Mouse (Mus musculus): ENCODE data around the gene Nodal. TPM values are rescaled to one million over a fixed set of nuclear protein-coding genes. Genes with fewer than 3 reads are reported as not detected.

Nodal gene
- total RNA-seq, 2 experiments from 2014 or later, result not detected

DNA sequence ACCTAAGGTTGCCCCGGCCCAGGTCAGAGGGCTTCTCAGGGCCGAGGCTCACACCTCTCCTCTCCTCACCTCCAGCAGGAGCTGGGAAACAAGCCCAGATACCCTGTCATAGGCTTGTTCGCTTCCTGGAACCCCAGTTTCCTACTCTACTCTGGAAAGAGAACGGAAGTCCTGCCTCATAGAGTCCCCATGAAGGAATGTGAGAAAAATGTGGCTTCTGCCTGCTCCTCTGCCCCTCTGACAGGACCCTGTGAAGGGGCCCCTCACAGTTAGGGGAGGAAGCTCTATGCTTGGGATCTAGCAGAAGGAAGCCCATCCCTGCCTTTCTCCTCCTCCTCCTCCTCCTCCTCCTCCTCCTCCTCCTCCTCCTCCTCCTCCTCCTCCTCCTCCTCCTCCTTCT lies 25.2 kb upstream of the Nodal start:
- no peak for ATAC-seq (replicated peaks; ENCODE audit: low FRiP score, low TSS enrichment, poor library complexity, severe bottlenecking)

DNA sequence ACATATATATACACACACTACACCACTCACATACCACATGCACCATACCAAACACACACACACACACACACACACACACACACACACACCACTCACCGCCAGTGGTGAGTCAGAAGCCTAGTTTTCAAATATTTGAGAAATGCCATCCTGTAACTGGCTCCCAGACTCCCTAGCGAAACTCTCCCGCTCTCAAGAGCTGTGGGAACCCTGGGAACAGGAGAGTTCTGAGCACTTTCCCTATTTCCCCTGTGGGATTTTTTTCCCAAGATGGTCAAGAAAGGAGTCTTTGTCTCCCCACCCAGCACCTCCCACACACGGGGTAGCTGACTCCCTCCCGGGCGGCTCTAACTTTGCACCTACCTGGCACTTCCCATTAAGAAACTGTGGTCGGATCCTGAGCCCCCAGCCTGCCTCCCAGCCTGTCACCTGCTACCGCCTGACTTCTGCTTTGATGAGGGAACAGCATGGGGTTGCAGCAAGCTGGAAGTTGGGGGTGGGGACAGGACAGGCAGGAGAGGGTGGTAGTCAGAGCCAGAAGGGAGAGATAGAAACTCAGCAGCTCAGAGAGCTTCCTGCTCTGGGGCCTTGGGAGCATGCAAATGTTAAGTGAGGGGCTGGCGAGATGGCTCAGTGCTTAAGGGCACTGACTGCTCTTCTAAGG lies 23.2 kb upstream of the Nodal start:
- no peak for ATAC-seq (replicated peaks; ENCODE audit: low FRiP score, low TSS enrichment, poor library complexity, severe bottlenecking)

DNA sequence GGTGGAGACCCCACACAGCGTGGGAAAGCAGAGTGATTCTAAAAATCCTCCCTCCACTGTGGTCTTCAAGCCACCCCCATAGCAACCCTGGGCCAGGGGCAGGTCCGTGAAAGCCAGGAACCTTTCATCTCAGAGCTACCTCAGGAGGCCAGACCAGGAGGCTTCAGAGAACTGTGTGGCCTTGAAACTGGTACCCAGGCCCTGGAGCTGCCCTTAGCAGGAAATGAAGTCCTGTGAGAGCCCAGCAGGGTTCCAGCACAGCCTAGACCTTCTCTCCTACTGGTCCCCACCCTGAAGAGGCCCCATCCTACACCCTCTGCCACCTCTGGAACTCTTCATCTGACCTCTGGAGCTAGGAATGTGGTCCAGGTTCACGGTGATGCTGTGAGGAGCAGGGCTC lies 19.6 kb upstream of the Nodal start:
- no peak for ATAC-seq (replicated peaks; ENCODE audit: low FRiP score, low TSS enrichment, poor library complexity, severe bottlenecking)

DNA sequence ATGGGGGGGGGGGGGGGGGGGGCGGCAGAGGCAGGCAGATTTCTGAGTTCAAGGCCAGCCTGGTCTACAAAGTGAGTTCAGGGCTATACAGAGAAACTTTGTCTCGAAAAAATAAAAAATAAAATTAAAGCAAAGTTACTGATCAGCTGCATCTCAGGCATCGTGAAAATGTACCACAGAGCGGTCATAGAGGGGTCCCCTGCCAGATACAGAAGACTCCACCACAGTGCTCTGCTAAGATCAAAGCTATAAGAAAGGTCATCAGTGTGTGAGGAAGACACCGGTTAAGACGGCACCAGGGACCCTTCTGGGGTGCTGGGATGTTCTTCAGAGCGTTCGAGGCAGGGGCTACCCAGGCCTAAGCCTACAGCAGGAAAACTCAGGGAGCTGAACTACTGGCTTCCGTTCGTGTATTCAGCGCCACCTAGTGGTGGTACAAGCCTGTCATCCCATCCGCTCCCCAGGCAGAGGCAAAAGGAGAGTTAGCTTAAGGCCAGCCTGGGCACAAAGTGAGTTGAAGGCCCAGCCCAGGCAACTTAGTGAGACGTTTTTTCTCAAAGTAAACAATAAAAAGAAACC lies 18.5 kb upstream of the Nodal start:
- ATAC-seq (replicated peaks; ENCODE audit: low FRiP score, low TSS enrichment, poor library complexity, severe bottlenecking), result peak; percentile 91

- ATAC-seq (replicated peaks; ENCODE audit: low FRiP score, low TSS enrichment, poor library complexity, severe bottlenecking), result no peak
Observed at GRCm38 (mm10) chr10:61400407-61400806, 17.4 kb upstream of the Nodal start.

DNA sequence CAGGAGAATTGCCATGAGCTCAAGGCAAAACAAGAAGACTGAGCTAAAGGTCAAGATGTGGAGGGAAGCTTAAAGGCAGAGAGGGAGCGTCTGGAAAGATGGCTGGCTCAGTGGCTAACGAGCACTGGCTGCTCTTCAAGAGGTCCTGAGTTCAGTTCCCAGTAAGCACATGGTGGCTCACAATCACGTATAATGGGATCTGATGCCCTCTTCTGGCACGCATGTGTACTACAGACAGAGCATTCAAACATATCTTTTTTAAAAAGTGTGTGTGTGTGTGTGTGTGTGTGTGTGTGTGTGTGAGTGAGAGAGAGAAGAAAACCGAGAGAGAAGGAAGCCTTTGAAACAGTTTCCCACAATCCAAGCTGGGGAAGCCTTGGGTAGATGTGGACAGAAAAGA lies 15.3 kb upstream of the Nodal start:
- ATAC-seq (replicated peaks; ENCODE audit: low FRiP score, low TSS enrichment, poor library complexity, severe bottlenecking), result no peak

DNA sequence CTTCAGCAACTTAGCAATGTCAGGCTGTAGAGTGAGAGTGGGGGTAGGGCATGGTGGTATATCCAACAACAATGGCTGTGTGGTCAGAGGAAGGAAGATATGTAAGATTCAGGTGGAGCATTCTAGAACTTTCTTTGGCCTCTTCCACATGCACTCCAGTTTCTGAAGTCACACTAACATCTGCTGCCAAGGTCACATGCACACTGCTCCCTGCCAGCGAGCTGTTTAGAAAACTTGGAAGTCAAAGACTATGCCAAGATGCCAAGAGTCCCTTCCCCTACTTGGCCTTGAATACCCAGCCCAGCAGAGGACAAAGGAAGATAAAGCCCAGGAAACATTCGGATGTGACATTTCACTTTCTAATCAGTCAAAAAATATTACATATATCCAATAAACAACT lies 14.9 kb upstream of the Nodal start:
- no peak for ATAC-seq (replicated peaks; ENCODE audit: low FRiP score, low TSS enrichment, poor library complexity, severe bottlenecking)

GRCm38 (mm10) chr10:61405958-61406357 lies 11.8 kb upstream of the Nodal start:
- no peak for ATAC-seq (replicated peaks; ENCODE audit: low FRiP score, low TSS enrichment, poor library complexity, severe bottlenecking)

DNA sequence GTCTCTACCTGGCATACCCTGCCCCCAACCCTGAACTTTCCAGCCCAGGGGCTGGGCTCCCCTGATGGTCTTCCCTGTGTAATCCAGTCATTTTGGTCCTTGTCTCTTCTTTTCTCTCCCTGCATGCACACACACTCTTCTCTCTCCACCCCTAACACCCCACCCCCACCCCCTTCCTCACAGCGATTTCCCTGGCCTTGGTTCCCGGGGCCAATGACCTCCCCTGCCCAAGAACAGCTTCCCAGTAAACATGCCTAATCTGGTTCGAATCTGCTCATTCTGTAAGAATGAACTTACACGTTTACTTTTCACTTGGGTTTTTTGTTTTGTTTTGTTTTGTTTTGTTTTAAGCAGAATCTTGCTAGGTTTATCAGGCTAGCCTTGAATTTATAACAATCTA lies 8.0 kb upstream of the Nodal start:
- ATAC-seq (replicated peaks; ENCODE audit: low FRiP score, low TSS enrichment, poor library complexity, severe bottlenecking), result no peak

GRCm38 (mm10) chr10:61410193-61410592 lies 7.6 kb upstream of the Nodal start:
- ATAC-seq (replicated peaks; ENCODE audit: low FRiP score, low TSS enrichment, poor library complexity, severe bottlenecking), result no peak

DNA sequence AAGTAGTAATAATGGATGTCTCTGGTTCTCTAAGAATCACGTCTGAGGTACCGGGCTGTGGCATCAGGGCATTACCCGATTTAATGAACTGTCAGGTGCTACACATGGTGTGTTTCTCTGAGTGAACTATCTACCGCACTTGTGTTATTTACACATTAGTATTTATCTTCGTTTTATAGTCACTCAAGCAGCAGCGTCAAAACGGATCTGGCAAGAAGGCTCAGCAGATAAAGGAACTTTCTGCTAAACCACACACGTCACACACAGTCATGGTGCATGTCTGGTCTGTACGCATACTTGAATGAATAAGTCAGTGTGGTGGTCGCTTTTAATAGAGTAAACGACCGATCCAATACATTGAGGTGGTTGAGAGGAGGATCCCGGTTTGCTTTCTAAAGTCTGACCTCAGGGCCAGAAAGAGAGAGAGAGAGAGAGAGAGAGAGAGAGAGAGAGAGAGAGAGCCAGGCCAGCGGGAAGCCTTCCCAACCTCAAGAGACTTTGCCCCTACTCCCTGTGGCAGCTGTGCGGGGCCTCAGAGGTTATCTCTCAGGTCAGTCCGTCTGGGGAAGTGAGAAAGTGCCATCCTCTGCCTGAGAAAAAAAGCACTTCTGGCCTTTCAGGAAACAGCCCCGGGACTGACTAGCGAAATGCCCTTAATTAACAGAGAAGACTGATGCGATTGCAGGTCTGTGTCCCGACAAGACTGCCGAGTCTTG lies 4.7 kb upstream of the Nodal start:
- peak; percentile 95 for ATAC-seq (replicated peaks; ENCODE audit: low FRiP score, low TSS enrichment, poor library complexity, severe bottlenecking)

- no peak for ATAC-seq (replicated peaks; ENCODE audit: low FRiP score, low TSS enrichment, poor library complexity, severe bottlenecking)
Observed at GRCm38 (mm10) chr10:61415240-61415639, 2.5 kb upstream of the Nodal start.

DNA sequence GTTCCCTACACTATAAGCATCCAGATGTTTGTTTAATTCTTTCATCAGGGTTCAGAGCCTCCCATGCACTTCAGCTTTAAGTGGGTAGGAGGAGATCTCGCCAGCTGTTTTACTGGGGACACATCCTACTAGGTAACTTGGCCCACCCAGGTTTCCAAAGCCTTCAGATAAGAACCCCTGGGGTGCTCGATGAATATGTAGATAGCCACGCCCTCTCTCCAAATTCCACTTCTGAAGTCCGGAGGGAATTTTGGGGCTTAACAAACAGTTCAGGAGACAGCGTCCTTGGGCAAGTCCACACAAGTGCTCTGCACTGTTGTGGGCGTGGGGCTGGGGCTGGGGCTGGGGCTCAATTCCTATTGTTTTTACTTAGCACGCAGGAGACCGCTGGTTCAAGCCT lies 1.9 kb upstream of the Nodal start:
- ATAC-seq (replicated peaks; ENCODE audit: low FRiP score, low TSS enrichment, poor library complexity, severe bottlenecking), result no peak

- no peak for ATAC-seq (replicated peaks; ENCODE audit: low FRiP score, low TSS enrichment, poor library complexity, severe bottlenecking)
Observed at GRCm38 (mm10) chr10:61416561-61416960, 1.2 kb upstream of the Nodal start.

DNA sequence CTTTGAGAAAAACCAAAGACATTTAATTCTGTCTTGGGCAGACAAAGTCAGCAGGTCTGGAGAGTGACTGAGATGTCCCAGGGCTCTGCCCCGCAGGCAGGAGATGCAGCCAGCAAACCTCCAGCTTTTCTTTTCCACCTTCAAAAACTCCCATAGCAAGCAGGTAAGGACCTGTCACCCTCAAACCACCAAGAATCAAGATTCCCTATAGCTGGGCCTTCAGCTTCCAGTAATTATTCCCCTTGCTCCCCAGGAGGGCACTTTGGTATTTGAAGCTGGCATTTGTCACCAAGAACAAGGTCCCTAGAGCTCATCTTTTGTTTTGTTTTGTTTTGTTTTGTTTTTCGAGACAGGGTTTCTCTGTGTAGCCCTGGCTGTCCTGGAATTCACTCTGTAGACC lies 726 bp upstream of the Nodal start:
- ATAC-seq (replicated peaks; ENCODE audit: low FRiP score, low TSS enrichment, poor library complexity, severe bottlenecking), result no peak

- ATAC-seq (replicated peaks; ENCODE audit: low FRiP score, low TSS enrichment, poor library complexity, severe bottlenecking), result 0 out of 2 replicates have a peak, but pooled peaks have one; percentile 18
Observed at GRCm38 (mm10) chr10:61418131-61418900, 544 bp downstream of the Nodal start.

DNA sequence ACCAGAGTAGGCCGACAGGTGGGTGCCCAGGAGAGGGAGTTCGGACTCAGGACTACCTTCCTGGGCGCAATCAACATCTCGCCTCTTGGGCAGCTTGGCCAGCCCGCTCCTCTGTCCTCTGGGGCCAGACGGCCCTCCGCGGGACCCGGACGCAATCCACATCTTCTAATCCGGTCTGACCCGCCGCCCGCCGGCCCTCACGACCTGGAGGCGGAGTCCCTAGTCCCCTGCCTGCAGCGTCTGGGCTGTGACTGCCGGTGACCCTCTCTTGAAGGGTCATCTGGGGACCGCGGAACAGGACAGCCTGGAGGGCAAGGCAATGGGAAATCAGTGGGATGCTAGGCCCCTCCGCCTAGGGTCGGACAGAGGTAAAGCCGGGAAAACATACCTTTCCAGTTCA lies 1.4 kb downstream of the Nodal start:
- ATAC-seq (replicated peaks; ENCODE audit: low FRiP score, low TSS enrichment, poor library complexity, severe bottlenecking), result no peak

DNA sequence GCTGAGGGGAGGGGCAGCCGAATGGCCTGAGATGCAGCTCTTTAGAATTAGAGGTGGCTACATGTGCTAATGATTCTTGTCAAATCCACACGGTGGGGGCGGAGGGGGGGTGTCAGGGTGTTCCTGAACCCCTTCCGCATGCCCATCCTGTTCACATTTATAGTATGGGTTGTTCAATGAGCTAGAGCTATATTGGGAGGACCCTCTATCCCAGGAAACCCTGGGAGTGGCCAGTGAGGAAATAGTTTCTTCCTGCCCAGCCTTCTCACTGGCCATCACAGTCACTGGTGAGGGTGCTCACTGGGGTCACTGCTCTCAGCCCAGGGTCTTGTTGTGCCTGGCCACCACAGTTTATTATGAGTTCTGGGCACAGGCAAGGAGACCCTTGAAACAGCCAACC lies 2.2 kb downstream of the Nodal start:
- ATAC-seq (replicated peaks; ENCODE audit: low FRiP score, low TSS enrichment, poor library complexity, severe bottlenecking), result no peak

- no peak for ATAC-seq (replicated peaks; ENCODE audit: low FRiP score, low TSS enrichment, poor library complexity, severe bottlenecking)
Observed at GRCm38 (mm10) chr10:61422861-61423260, 5.1 kb downstream of the Nodal start.

DNA sequence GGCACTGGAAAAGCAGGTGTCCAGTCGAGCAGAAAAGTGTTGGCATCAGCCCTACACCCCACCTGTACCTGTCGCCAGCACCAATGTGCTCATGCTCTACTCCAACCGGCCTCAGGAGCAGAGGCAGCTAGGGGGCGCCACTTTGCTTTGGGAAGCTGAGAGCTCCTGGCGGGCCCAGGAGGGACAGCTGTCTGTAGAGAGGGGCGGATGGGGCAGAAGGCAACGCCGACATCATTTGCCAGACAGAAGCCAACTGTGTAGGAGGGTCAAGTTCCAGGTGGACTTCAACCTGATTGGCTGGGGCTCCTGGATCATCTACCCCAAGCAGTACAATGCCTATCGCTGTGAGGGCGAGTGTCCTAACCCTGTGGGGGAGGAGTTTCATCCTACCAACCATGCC lies 5.5 kb downstream of the Nodal start:
- no peak for ATAC-seq (replicated peaks; ENCODE audit: low FRiP score, low TSS enrichment, poor library complexity, severe bottlenecking)

Measured in megakaryocyte-erythroid progenitor cell, adult 5-6 weeks (primary cell).